Mouse (Mus musculus) liver, postnatal 0 days (tissue): ENCODE results near the gene Fam189b.

Experiments used
- CTCF ChIP-seq: sonication (generic); IDR thresholded peaks from 2 replicates; pipeline ENCODE4 v1.5.1; 2016; ENCODE audit warnings: antibody characterized with exemption, low read depth
- EP300 ChIP-seq: IDR thresholded peaks from 2 replicates; pipeline ENCODE4 v1.6.1; 2016; ENCODE audit warnings: antibody characterized with exemption, low read depth, mild to moderate bottlenecking

- no peak for TF ChIP-seq EP300
- TF ChIP-seq CTCF: no peak
These were observed 48.4 kb downstream of the Fam189b start for GRCm38 (mm10) chr3:89231345-89231744.
